Mouse (Mus musculus) limb, embryonic 12.5 days (tissue): ENCODE data around the gene Mrps18b. TPM values are rescaled to one million over a fixed set of nuclear protein-coding genes. Genes with fewer than 3 reads are reported as not detected.
A peak's percentile ranks its signal among the peaks of the same experiment; 100 is the strongest.

Source experiments
- ATAC-seq: fragments of 200-750 bp; cut with Nextera tagmentation; 2 replicates; pipeline ENCODE4 v1.8.0; 2017; ENCODE audit warnings: low read depth, moderate TSS enrichment; ENCODE audit not compliant: insufficient number of reproducible peaks, insufficient read depth, low FRiP score, low TSS enrichment
- H3K27ac ChIP-seq: fragments of 300-500 bp; sonication (generic); 2 replicates; pipeline ENCODE4 v1.5.1; 2016; ENCODE audit warnings: mild to moderate bottlenecking, moderate library complexity
- H3K27me3 ChIP-seq: fragments of 300-500 bp; sonication (generic); 2 replicates; pipeline ENCODE4 v1.6.1; 2016; ENCODE audit warnings: mild to moderate bottlenecking, moderate library complexity
- H3K36me3 ChIP-seq: fragments of 300-500 bp; sonication (generic); 2 replicates; pipeline ENCODE4 v1.6.1; 2016; ENCODE audit warnings: mild to moderate bottlenecking, moderate library complexity
- H3K4me1 ChIP-seq: fragments of 300-500 bp; sonication (generic); replicated peaks from 2 replicates; pipeline ENCODE4 v1.6.1; 2016
- H3K4me2 ChIP-seq: fragments of 300-500 bp; sonication (generic); 2 replicates; pipeline ENCODE4 v1.6.1; 2016; ENCODE audit warnings: mild to moderate bottlenecking, moderate library complexity
- H3K4me3 ChIP-seq: fragments of 300-500 bp; sonication (generic); replicated peaks from 2 replicates; pipeline ENCODE4 v1.5.1; 2016; ENCODE audit warnings: mild to moderate bottlenecking
- H3K9ac ChIP-seq: fragments of 300-500 bp; sonication (generic); replicated peaks from 2 replicates; pipeline ENCODE4 v1.6.1; 2016; ENCODE audit warnings: mild to moderate bottlenecking, moderate library complexity
- H3K9me3 ChIP-seq: fragments of 300-500 bp; sonication (generic); 2 replicates; pipeline ENCODE4 v1.6.1; 2016; ENCODE audit warnings: mild to moderate bottlenecking, moderate library complexity
- WGBS: fragments of 180-500 bp; shearing (Covaris S2); methylation state at CpG from one replicate; pipeline ENCODE4 v1.1.7; 2016; 5-methylcytosine and 5-hydroxymethylcytosine counted together
- microRNA counts: library from miRNA; unstranded; fragments of <30 nt; microRNA quantifications from one replicate; lab custom pipeline; 2017
- microRNA-seq: library from miRNA; unstranded; fragments of <30 nt; microRNA quantifications from one replicate; pipeline ENCODE4, GENCODE M21; 2017
- polyA plus RNA-seq: library from polyadenylated mRNA; unstranded; fragments of >200 nt; fragmentation: Nextera tagmentation; extraction: Ambion mirVana; gene quantifications from 2 replicates; pipeline ENCODE4 v1.2.1, GENCODE M21; 2016

The Mrps18b gene
- polyA plus RNA-seq, 1 experiment from 2014 or later, result 61.2 TPM

GRCm38 (mm10) chr17:35864832-35865353, 51.3 kb downstream of the Mrps18b start:
- ATAC-seq, result no peak

GRCm38 (mm10) chr17:35861198-35861857, 54.9 kb downstream of the Mrps18b start, which contains the start of gene Nrm:
Gene Nrm (plus strand): TSS chr17:35861318.
- peak within 1 kb of the TSS; percentile 92 for H3K27ac ChIP-seq
- peak within 1 kb of the TSS; percentile 79 for H3K9ac ChIP-seq
- no peaks in the 10 kb centered on the region for H3K9me3 ChIP-seq
- ATAC-seq, result peak; percentile 89
- H3K36me3 ChIP-seq, result peaks cover 31% of the 10 kb centered on the region
- H3K27me3 ChIP-seq, result no peaks in the 10 kb centered on the region
- peak within 1 kb of the TSS; percentile 67 for H3K4me2 ChIP-seq
- peak within 1 kb of the TSS; percentile 73 for H3K4me3 ChIP-seq
- WGBS, result under 1% methylated on average over 47 of the region's 47 CpGs
- peaks cover 15% of the 10 kb centered on the region for H3K4me1 ChIP-seq

More at GRCm38 (mm10) chr17:35864832-35865353, 51.3 kb downstream of the Mrps18b start:
- peaks cover 18% of the 10 kb centered on the region; the same call in 1 of the 2 replicates for H3K36me3 ChIP-seq
- H3K27ac ChIP-seq, result peak overlapping the region; percentile 96
- peaks cover 45% of the 10 kb centered on the region for H3K4me1 ChIP-seq
- H3K4me2 ChIP-seq, result peak overlapping the region; percentile 98
- H3K4me3 ChIP-seq, result peak overlapping the region; percentile 67
- H3K9me3 ChIP-seq, result no peaks in the 10 kb centered on the region
- H3K9ac ChIP-seq, result peak overlapping the region; percentile 79
- WGBS, result 25% methylated on average over 10 of the region's 10 CpGs
- no peaks in the 10 kb centered on the region for H3K27me3 ChIP-seq

DNA sequence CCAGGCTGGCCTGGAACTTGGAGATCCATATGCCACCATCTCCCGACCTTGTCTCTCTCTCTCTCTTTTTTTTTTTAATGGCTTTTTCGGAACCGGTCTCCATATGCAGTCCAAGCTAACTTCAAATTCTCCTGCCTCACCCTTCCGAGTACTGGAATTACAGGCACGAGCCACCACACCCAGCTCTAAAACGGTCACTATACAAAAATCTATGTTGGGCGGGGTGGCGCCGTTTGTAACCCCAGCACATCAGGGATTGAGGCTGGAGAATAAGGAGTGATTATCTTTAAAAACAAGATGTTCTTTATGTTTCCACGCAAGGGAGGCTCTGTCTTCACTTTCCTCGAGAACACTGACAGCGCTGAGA, 55.4 kb downstream of the Mrps18b start:
- peak; percentile 1; the same call in 1 of the 2 replicates for ATAC-seq
- Histone ChIP-seq H3K27me3 (no peaks in the 10 kb centered on the region), H3K4me3 (peak overlapping the region; percentile 73), H3K9me3 (no peaks in the 10 kb centered on the region), H3K4me2 (peak overlapping the region; percentile 67), H3K9ac (peak overlapping the region; percentile 79), H3K36me3 (peaks cover 35% of the 10 kb centered on the region), H3K4me1 (peaks cover 15% of the 10 kb centered on the region), H3K27ac (peak overlapping the region; percentile 92)
- 5% methylated on average over 12 of the region's 12 CpGs for WGBS

MicroRNAs encoded within 50 kb of the gene (microRNA counts, 519-probe panel; counts per million panel counts)
- not detected for microRNA mmu-miR-1894-3p (lab: Ali Mortazavi, UCI)
- microRNA mmu-miR-1894-5p (lab: Ali Mortazavi, UCI), result not detected
- microRNA mmu-miR-877 (lab: Ali Mortazavi, UCI), result not detected

Small RNA genes within 50 kb of the gene (microRNA-seq; reads per million reads assigned to microRNA genes)
- not detected for gene Gm28033
- gene Mir1894, result not detected
- gene Mir877, result 82.3 reads per million, percentile 49 among the genes with 10 or more reads in this experiment

Other genes starting within 250 kb of the Mrps18b start
- gene Vars2, start 248.8 kb downstream of the Mrps18b start, polyA plus RNA-seq, result 20.0 and 23.4 TPM in 2 replicates
- gene Gtf2h4, start 242.7 kb downstream of the Mrps18b start, polyA plus RNA-seq, result 53.6 and 58.2 TPM in 2 replicates
- 38.4 and 40.6 TPM in 2 replicates for gene Ddr1, start 211.8 kb downstream of the Mrps18b start, polyA plus RNA-seq
- gene Ier3, start 94.7 kb downstream of the Mrps18b start, polyA plus RNA-seq, result 8.7 and 9.9 TPM in 2 replicates
- 45.8 and 45.9 TPM in 2 replicates for gene Flot1, start 93.2 kb downstream of the Mrps18b start, polyA plus RNA-seq
- gene Tubb5, start 78.1 kb downstream of the Mrps18b start, polyA plus RNA-seq, result 1,183 and 1,215 TPM in 2 replicates
- gene Mdc1, start 74.9 kb downstream of the Mrps18b start, polyA plus RNA-seq, result 16.9 and 19.4 TPM in 2 replicates
- gene Nrm, start 55.1 kb downstream of the Mrps18b start, polyA plus RNA-seq, result 51.3 and 52.5 TPM in 2 replicates
- 21.3 and 24.0 TPM in 2 replicates for gene Ppp1r18, start 50.8 kb downstream of the Mrps18b start, polyA plus RNA-seq
- 56.9 and 64.3 TPM in 2 replicates for gene Dhx16, start 36.6 kb downstream of the Mrps18b start, polyA plus RNA-seq
- gene 2310061I04Rik, start 19.0 kb downstream of the Mrps18b start, polyA plus RNA-seq, result 18.6 and 24.8 TPM in 2 replicates
- gene Atat1, start 6.3 kb downstream of the Mrps18b start, polyA plus RNA-seq, result 139 and 143 TPM in 2 replicates
- gene Ppp1r10, start within 50 bp of the Mrps18b start, polyA plus RNA-seq, result 50.4 and 50.7 TPM in 2 replicates
- 102 and 107 TPM in 2 replicates for gene Abcf1, start 53.4 kb upstream of the Mrps18b start, polyA plus RNA-seq
- 59.2 and 59.7 TPM in 2 replicates for gene Gnl1, start 63.5 kb upstream of the Mrps18b start, polyA plus RNA-seq
- gene Prr3, start 63.8 kb upstream of the Mrps18b start, polyA plus RNA-seq, result 39.0 and 46.2 TPM in 2 replicates
- 3.0 and 3.2 TPM in 2 replicates for gene H2-T24, start 104.2 kb upstream of the Mrps18b start, polyA plus RNA-seq
- 4.2 and 6.4 TPM in 2 replicates for gene H2-T23, start 116.5 kb upstream of the Mrps18b start, polyA plus RNA-seq
- gene H2-T22, start 126.4 kb upstream of the Mrps18b start, polyA plus RNA-seq, result 14.0 and 15.4 TPM in 2 replicates
- gene Gm6034, start 126.6 kb upstream of the Mrps18b start, polyA plus RNA-seq, result not detected in 2 replicates
- not detected in 2 replicates for gene Gm11127, start 142.0 kb upstream of the Mrps18b start, polyA plus RNA-seq
- gene Gm19684, start 205.3 kb upstream of the Mrps18b start, polyA plus RNA-seq, result not detected in 2 replicates
- not detected in 2 replicates for gene Gm7030, start 213.0 kb upstream of the Mrps18b start, polyA plus RNA-seq